Mouse (Mus musculus): ENCODE results near the gene Lin28a.

GRCm38 (mm10) chr4:133967138-133967865, 51.3 kb downstream of the Lin28a start:
- TF ChIP-seq POLR2A (IDR thresholded peaks at IDR 0.05; ENCODE audit: borderline replicate concordance, low read depth, low read length) (no peak), CTCF (IDR thresholded peaks at IDR 0.05; ENCODE audit: low read depth, low read length) (no peak)
